Mouse (Mus musculus) right cerebral cortex, adult 18-20 months (tissue): Measurements from ENCODE around the gene Olr1.

Experiments used
- DNase-seq: peaks from one replicate; pipeline ENCODE4 v3.0.0; 2022; ENCODE audit warnings: mixed read lengths

The Olr1 gene

GRCm38 (mm10) chr6:129507024-129507423 lies at the start of gene Olr1:
TSS of gene Olr1 (minus strand) at chr6:129507165.
- peak; percentile 25 for DNase-seq

- no peak for DNase-seq
Observed at GRCm38 (mm10) chr6:129548009-129548408, 41.0 kb upstream of the Olr1 start.

GRCm38 (mm10) chr6:129547277-129547676 lies 40.3 kb upstream of the Olr1 start:
- DNase-seq = no peak

- DNase-seq = peak; percentile 78
Observed at GRCm38 (mm10) chr6:129543709-129544606, 37.0 kb upstream of the Olr1 start.

- no peak for DNase-seq
Observed at GRCm38 (mm10) chr6:129542540-129542939, 35.6 kb upstream of the Olr1 start.

GRCm38 (mm10) chr6:129541931-129542330 lies 35.0 kb upstream of the Olr1 start:
- no peak for DNase-seq

GRCm38 (mm10) chr6:129538555-129538954 lies 31.6 kb upstream of the Olr1 start:
- DNase-seq = no peak

- no peak for DNase-seq
Observed at GRCm38 (mm10) chr6:129535723-129536122, 28.8 kb upstream of the Olr1 start.

GRCm38 (mm10) chr6:129534627-129535190 lies 27.7 kb upstream of the Olr1 start:
- no peak for DNase-seq

GRCm38 (mm10) chr6:129534057-129534456 lies 27.1 kb upstream of the Olr1 start:
- peak; percentile 17 for DNase-seq

- DNase-seq = peak; percentile 89
Observed at GRCm38 (mm10) chr6:129532942-129533860, 26.2 kb upstream of the Olr1 start, which contains the start of gene Gabarapl1. TSS of gene Gabarapl1 (plus strand) at chr6:129533160.

GRCm38 (mm10) chr6:129532556-129532941 lies 25.6 kb upstream of the Olr1 start:
- DNase-seq = peak; percentile 58

- no peak for DNase-seq
Observed at GRCm38 (mm10) chr6:129530261-129530660, 23.3 kb upstream of the Olr1 start.

- no peak for DNase-seq
Observed at GRCm38 (mm10) chr6:129529605-129530004, 22.6 kb upstream of the Olr1 start.

- DNase-seq = no peak
Observed at GRCm38 (mm10) chr6:129527416-129527815, 20.5 kb upstream of the Olr1 start.

- no peak for DNase-seq
Observed at GRCm38 (mm10) chr6:129526069-129526468, 19.1 kb upstream of the Olr1 start.

GRCm38 (mm10) chr6:129517752-129518408 lies 10.9 kb upstream of the Olr1 start:
- peak; percentile 39 for DNase-seq

- DNase-seq = no peak
Observed at GRCm38 (mm10) chr6:129516388-129516787, 9.4 kb upstream of the Olr1 start.

GRCm38 (mm10) chr6:129515068-129515467 lies 8.1 kb upstream of the Olr1 start:
- DNase-seq = no peak

- DNase-seq = no peak
Observed at GRCm38 (mm10) chr6:129514376-129514775, 7.4 kb upstream of the Olr1 start.

- DNase-seq = peak; percentile 32
Observed at GRCm38 (mm10) chr6:129513409-129513808, 6.4 kb upstream of the Olr1 start.

- no peak for DNase-seq
Observed at GRCm38 (mm10) chr6:129512868-129513267, 5.9 kb upstream of the Olr1 start.

- DNase-seq = no peak
Observed at GRCm38 (mm10) chr6:129512367-129512766, 5.4 kb upstream of the Olr1 start, which contains the start of gene Tmem52b. TSS of gene Tmem52b (plus strand) at chr6:129512555.
